Mouse (Mus musculus) heart, embryonic 14.5 days (tissue): ENCODE measurements around the gene Gle1. TPM values are rescaled to one million over a fixed set of nuclear protein-coding genes. Genes with fewer than 3 reads are reported as not detected.

Source experiments
- ATAC-seq: fragments of 200-750 bp; cut with Nextera tagmentation; 2 replicates; pipeline ENCODE4 v1.8.0; 2017; ENCODE audit warnings: low read depth, moderate TSS enrichment; ENCODE audit not compliant: insufficient number of reproducible peaks, insufficient read depth, low FRiP score
- H3K27ac ChIP-seq, 2 experiments: fragments of 200-500 bp in 1 of 2; fragments of 300-500 bp in 1 of 2; sonication (generic) in 1 of 2; replicated peaks in 1 of 2; 2 replicates each; pipeline ENCODE4 v1.5.1; 2012 to 2014; ENCODE audit warnings: low read depth in 2 of 2, low read length in 2 of 2, control low read depth in 1 of 2, mild to moderate bottlenecking in 1 of 2, mixed read lengths in 1 of 2; ENCODE audit not compliant: control insufficient read depth in 1 of 2, insufficient read depth in 1 of 2
- H3K27me3 ChIP-seq: fragments of 300-500 bp; sonication (generic); 2 replicates; pipeline ENCODE4 v1.6.1; 2014; ENCODE audit warnings: mild to moderate bottlenecking, low read length, control low read depth; ENCODE audit not compliant: control insufficient read depth, insufficient read depth
- H3K36me3 ChIP-seq: fragments of 300-500 bp; sonication (generic); 2 replicates; pipeline ENCODE4 v1.6.1; 2014; ENCODE audit warnings: mild to moderate bottlenecking, control low read depth, low read length, mixed read lengths; ENCODE audit not compliant: control insufficient read depth, insufficient read depth
- H3K4me1 ChIP-seq, 2 experiments: fragments of 200-500 bp in 1 of 2; fragments of 300-500 bp in 1 of 2; sonication (generic) in 1 of 2; 2 replicates each; pipeline ENCODE4 v1.6.1; 2012 to 2014; ENCODE audit warnings: low read length in 2 of 2, control low read depth in 1 of 2, mixed read lengths in 1 of 2; ENCODE audit not compliant: control insufficient read depth in 2 of 2, insufficient read depth in 2 of 2
- H3K4me2 ChIP-seq: fragments of 300-500 bp; sonication (generic); 2 replicates; pipeline ENCODE4 v1.6.1; 2014; ENCODE audit warnings: mild to moderate bottlenecking, low read length
- H3K4me3 ChIP-seq, 2 experiments: fragments of 200-500 bp in 1 of 2; fragments of 300-500 bp in 1 of 2; sonication (generic) in 1 of 2; 2 replicates each; pipeline ENCODE4 v1.5.1; 2012 to 2014; ENCODE audit warnings: low read length in 2 of 2, mild to moderate bottlenecking in 2 of 2, control low read depth in 1 of 2, low read depth in 1 of 2, moderate library complexity in 1 of 2; ENCODE audit not compliant: control insufficient read depth in 1 of 2, insufficient read depth in 1 of 2
- H3K9ac ChIP-seq: fragments of 300-500 bp; sonication (generic); 2 replicates; pipeline ENCODE4 v1.6.1; 2014; ENCODE audit warnings: mild to moderate bottlenecking, low read length
- H3K9me3 ChIP-seq: fragments of 300-500 bp; sonication (generic); 2 replicates; pipeline ENCODE4 v1.6.1; 2016; ENCODE audit warnings: low read length, control low read depth; ENCODE audit not compliant: control insufficient read depth
- WGBS: fragments of 180-500 bp; shearing (Covaris S2); extraction: QIAGEN DNeasy Blood & Tissue Kit; methylation state at CpG from one replicate; pipeline ENCODE4 v1.1.7; 2014; 5-methylcytosine and 5-hydroxymethylcytosine counted together
- microRNA-seq: library from miRNA; unstranded; fragments of <30 nt; microRNA quantifications from one replicate; pipeline ENCODE4, GENCODE M21; 2016
- polyA plus RNA-seq: library from polyadenylated mRNA; unstranded; fragments of >200 nt; fragmentation: Nextera tagmentation; extraction: Ambion mirVana; gene quantifications from 2 replicates; pipeline ENCODE4 v1.2.1, GENCODE M21; 2014

The Gle1 gene
- polyA plus RNA-seq, 1 experiment from 2014 or later: 36.1 TPM

DNA sequence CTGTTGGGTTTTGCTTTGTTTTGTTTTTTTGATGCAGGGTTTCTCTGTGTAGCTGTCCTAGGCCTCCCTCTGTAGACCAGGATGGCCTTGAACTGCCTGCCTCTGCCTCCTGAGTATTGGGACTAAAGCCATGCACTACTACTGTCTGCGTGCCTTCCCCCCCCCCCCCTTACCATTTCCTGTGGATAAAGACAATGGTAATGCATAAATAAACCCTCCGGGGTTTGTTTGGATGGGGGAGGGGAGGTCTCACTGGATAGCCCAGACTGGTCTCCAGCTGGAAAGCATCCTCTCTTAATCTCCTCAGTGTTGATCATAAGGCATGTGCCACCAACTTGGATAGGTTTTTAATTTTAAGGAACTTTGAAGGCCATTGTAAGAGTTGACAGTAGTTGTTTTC is 38.3 kb downstream of the Gle1 start:
- Histone ChIP-seq H3K4me3 (no peak overlapping the region), H3K27me3 (no peaks in the 10 kb centered on the region), H3K4me2 (no peak overlapping the region), H3K36me3 (peaks cover 52% of the 10 kb centered on the region), H3K9ac (no peak overlapping the region), H3K4me1 (peaks cover 9 to 45% of the 10 kb centered on the region in 2 experiments), H3K9me3 (no peaks in the 10 kb centered on the region), H3K27ac (no peak overlapping the region)
- 29% methylated on average over 2 of the region's 2 CpGs for WGBS
- ATAC-seq: peak; percentile 60; the same call in 1 of the 2 replicates

DNA sequence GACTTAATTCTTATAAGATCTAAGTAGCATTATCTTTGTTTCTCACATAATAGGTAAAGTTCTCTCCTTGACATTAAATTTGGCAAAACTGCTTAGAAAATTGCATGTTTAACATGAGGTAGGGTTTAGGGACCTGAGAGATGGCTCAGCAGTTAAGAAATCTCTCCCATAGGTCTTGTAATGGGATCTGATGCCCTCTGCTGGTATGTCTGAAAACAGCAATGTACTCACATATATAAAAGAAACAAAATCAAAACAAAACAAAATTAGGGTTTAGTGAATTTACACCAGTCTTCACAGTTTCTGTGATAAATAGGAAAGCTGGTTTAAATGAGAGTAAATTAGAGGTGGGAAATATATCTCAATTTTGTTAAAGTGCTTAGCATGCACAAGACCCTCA is 42.1 kb downstream of the Gle1 start:
- peaks cover 62% of the 10 kb centered on the region for H3K36me3 ChIP-seq
- no peak overlapping the region for H3K27ac ChIP-seq
- peaks cover 3 to 13% of the 10 kb centered on the region in 2 experiments for H3K4me1 ChIP-seq
- no peak overlapping the region for H3K9ac ChIP-seq
- H3K27me3 ChIP-seq: no peaks in the 10 kb centered on the region
- H3K9me3 ChIP-seq: no peaks in the 10 kb centered on the region
- no peak overlapping the region for H3K4me2 ChIP-seq
- H3K4me3 ChIP-seq: no peak overlapping the region
- ATAC-seq: no peak

DNA sequence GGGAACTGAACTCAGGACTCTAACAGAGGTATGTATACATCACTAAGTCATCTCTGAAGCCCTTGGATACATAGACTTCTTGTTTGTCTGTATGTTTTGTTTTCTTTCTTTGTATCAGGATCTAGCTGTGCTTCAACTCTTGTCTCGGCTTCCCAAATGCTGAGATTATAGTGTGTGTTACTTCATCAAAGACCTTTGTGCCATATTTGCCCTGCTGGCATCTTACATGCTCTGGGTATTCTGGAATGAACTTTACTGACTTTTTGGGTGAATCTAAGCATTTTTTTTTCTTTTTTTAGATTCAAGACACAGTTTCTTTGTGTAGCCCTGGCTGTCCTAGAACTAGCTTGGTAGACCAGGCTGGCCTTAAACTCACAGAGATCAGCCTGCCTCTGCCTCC is 45.4 kb downstream of the Gle1 start:
- Histone ChIP-seq H3K27me3 (no peaks in the 10 kb centered on the region), H3K9me3 (no peaks in the 10 kb centered on the region), H3K9ac (no peak overlapping the region), H3K4me3 (no peak overlapping the region), H3K36me3 (peaks cover 91% of the 10 kb centered on the region), H3K4me1 (no peaks in the 10 kb centered on the region), H3K27ac (no peak overlapping the region), H3K4me2 (no peak overlapping the region)
- ATAC-seq: no peak
- WGBS: 86% methylated on average over 1 of the region's 1 CpGs

GRCm38 (mm10) chr2:29991962-29992361 is 56.7 kb downstream of the Gle1 start:
- 54% methylated on average over 2 of the region's 2 CpGs for WGBS
- Histone ChIP-seq H3K4me1 (no peaks in the 10 kb centered on the region), H3K9me3 (no peaks in the 10 kb centered on the region), H3K27me3 (no peaks in the 10 kb centered on the region), H3K4me2 (no peak overlapping the region), H3K27ac (no peak overlapping the region), H3K9ac (no peak overlapping the region), H3K4me3 (no peak overlapping the region), H3K36me3 (peaks cover 100% of the 10 kb centered on the region)
- no peak for ATAC-seq

GRCm38 (mm10) chr2:30009101-30009500 is 73.9 kb downstream of the Gle1 start:
- Histone ChIP-seq H3K9me3 (no peaks in the 10 kb centered on the region), H3K27ac (no peak overlapping the region), H3K9ac (no peak overlapping the region), H3K4me1 (no peaks in the 10 kb centered on the region), H3K4me2 (no peak overlapping the region), H3K4me3 (no peak overlapping the region), H3K27me3 (no peaks in the 10 kb centered on the region), H3K36me3 (peaks cover 100% of the 10 kb centered on the region)
- no peak for ATAC-seq
- 31% methylated on average over 1 of the region's 1 CpGs for WGBS

Small RNA genes lying within 50 kb of the gene (microRNA-seq; reads per million reads assigned to microRNA genes)
- gene Mir6997: 1.7 reads per million

Other genes starting within 250 kb of the Gle1 start
- not detected in 2 replicates for gene Gm13420, start 183.7 kb upstream of the Gle1 start, polyA plus RNA-seq
- not detected in 2 replicates for gene Gm13547, start 176.1 kb upstream of the Gle1 start, polyA plus RNA-seq
- gene Coq4, start 147.9 kb upstream of the Gle1 start, polyA plus RNA-seq: 29.5 and 33.4 TPM in 2 replicates
- 21.9 and 23.3 TPM in 2 replicates for gene Trub2, start 146.9 kb upstream of the Gle1 start, polyA plus RNA-seq
- 7.8 and 9.5 TPM in 2 replicates for gene Slc27a4, start 132.8 kb upstream of the Gle1 start, polyA plus RNA-seq
- 14.6 and 17.8 TPM in 2 replicates for gene Urm1, start 115.4 kb upstream of the Gle1 start, polyA plus RNA-seq
- gene Cercam, start 66.3 kb upstream of the Gle1 start, polyA plus RNA-seq: 13.9 and 14.8 TPM in 2 replicates
- 46.8 and 47.2 TPM in 2 replicates for gene Odf2, start 46.2 kb upstream of the Gle1 start, polyA plus RNA-seq
- 156 and 161 TPM in 2 replicates for gene Sptan1, start 30.1 kb downstream of the Gle1 start, polyA plus RNA-seq
- 18.9 and 21.8 TPM in 2 replicates for gene Wdr34, start 113.5 kb downstream of the Gle1 start, polyA plus RNA-seq
- 218 and 223 TPM in 2 replicates for gene Set, start 122.0 kb downstream of the Gle1 start, polyA plus RNA-seq
- gene Pkn3, start 142.3 kb downstream of the Gle1 start, polyA plus RNA-seq: 10.0 and 10.3 TPM in 2 replicates
- gene Zdhhc12, start 158.2 kb downstream of the Gle1 start, polyA plus RNA-seq: 28.2 and 38.5 TPM in 2 replicates
- gene Zer1, start 189.2 kb downstream of the Gle1 start, polyA plus RNA-seq: 7.8 and 8.9 TPM in 2 replicates
- 9.0 and 9.9 TPM in 2 replicates for gene Tbc1d13, start 198.3 kb downstream of the Gle1 start, polyA plus RNA-seq
- 40.3 and 43.2 TPM in 2 replicates for gene Endog, start 236.1 kb downstream of the Gle1 start, polyA plus RNA-seq
- 24.7 and 28.0 TPM in 2 replicates for gene Spout1, start 243.0 kb downstream of the Gle1 start, polyA plus RNA-seq